Mouse (Mus musculus) layer of hippocampus, postnatal 36 days (tissue): ENCODE data around the gene B4galt5. TPM values are rescaled to one million over a fixed set of nuclear protein-coding genes. Genes with fewer than 3 reads are reported as not detected.
"Not testable (repeated sequence)": the region's sequence is repeated elsewhere in the genome, so short reads cannot be mapped to it uniquely, and the experiment has no call there.

ENCODE experiments used
- DNase-seq, 2 experiments: peaks; one replicate each; pipeline ENCODE4 v3.0.0; 2022
- total RNA-seq, 2 experiments: library from RNA; stranded (reverse); gene quantifications; 2 replicates each; pipeline ENCODE4 v1.2.3; 2021

Gene B4galt5
- 10 to 100 TPM; 44.2 to 49.7 TPM for total RNA-seq

GRCm38 (mm10) chr2:167348376-167349282 lies at the start of gene B4galt5:
TSS of gene B4galt5 (minus strand) at chr2:167349183.
- peak in 1 of 2 experiments; percentile 25 for DNase-seq

GRCm38 (mm10) chr2:167396420-167396819 lies 47.4 kb upstream of the B4galt5 start:
- DNase-seq = not testable (repeated sequence)

GRCm38 (mm10) chr2:167394426-167394825 lies 45.4 kb upstream of the B4galt5 start:
- no peak for DNase-seq

- DNase-seq = no peak
Observed at GRCm38 (mm10) chr2:167386998-167387397, 38.0 kb upstream of the B4galt5 start.

- no peak for DNase-seq
Observed at GRCm38 (mm10) chr2:167386456-167386855, 37.5 kb upstream of the B4galt5 start.

- DNase-seq = no peak
Observed at GRCm38 (mm10) chr2:167383666-167384083, 34.7 kb upstream of the B4galt5 start.

- DNase-seq = no peak
Observed at GRCm38 (mm10) chr2:167382389-167382788, 33.4 kb upstream of the B4galt5 start.

- DNase-seq = no peak
Observed at GRCm38 (mm10) chr2:167381596-167381995, 32.6 kb upstream of the B4galt5 start.

GRCm38 (mm10) chr2:167380615-167381285 lies 31.8 kb upstream of the B4galt5 start:
- DNase-seq = no peak

- no peak for DNase-seq
Observed at GRCm38 (mm10) chr2:167378972-167379371, 30.0 kb upstream of the B4galt5 start.

- no peak for DNase-seq
Observed at GRCm38 (mm10) chr2:167377697-167378096, 28.7 kb upstream of the B4galt5 start.

- DNase-seq = no peak
Observed at GRCm38 (mm10) chr2:167376160-167376564, 27.2 kb upstream of the B4galt5 start.

GRCm38 (mm10) chr2:167375688-167376087 lies 26.7 kb upstream of the B4galt5 start:
- no peak for DNase-seq

- DNase-seq = no peak
Observed at GRCm38 (mm10) chr2:167375135-167375534, 26.2 kb upstream of the B4galt5 start.

- no peak for DNase-seq
Observed at GRCm38 (mm10) chr2:167374191-167374805, 25.3 kb upstream of the B4galt5 start.

GRCm38 (mm10) chr2:167373266-167373665 lies 24.3 kb upstream of the B4galt5 start:
- peak in 1 of 2 experiments; percentile 29 for DNase-seq

GRCm38 (mm10) chr2:167371506-167371905 lies 22.5 kb upstream of the B4galt5 start:
- DNase-seq = no peak

GRCm38 (mm10) chr2:167368328-167368727 lies 19.3 kb upstream of the B4galt5 start:
- no peak for DNase-seq

GRCm38 (mm10) chr2:167367777-167368281 lies 18.8 kb upstream of the B4galt5 start:
- DNase-seq = no peak

GRCm38 (mm10) chr2:167367325-167367724 lies 18.3 kb upstream of the B4galt5 start:
- DNase-seq = no peak

- DNase-seq = no peak
Observed at GRCm38 (mm10) chr2:167365063-167365462, 16.1 kb upstream of the B4galt5 start.

- no peak for DNase-seq
Observed at GRCm38 (mm10) chr2:167363272-167364045, 14.5 kb upstream of the B4galt5 start.
